Mouse (Mus musculus) kidney, adult 2 months (tissue): ENCODE measurements at regions not wholly inside any gene's neighbourhood (a gene's known extent, or its start where the extent isn't known, plus 50 kb on each side); places are given as distances from the start of the nearest gene placed in this dataset.

Experiments used
- CTCF ChIP-seq: fragments of 200-500 bp; conservative IDR thresholded peaks from 2 replicates; pipeline ENCODE4 v1.5.1; 2011; ENCODE audit warnings: low read depth, mild to moderate bottlenecking, control low read depth, low read length, moderate library complexity, mixed read lengths; ENCODE audit not compliant: insufficient read depth, insufficient read length
- POLR2A ChIP-seq: fragments of 200-500 bp; IDR thresholded peaks from one replicate; pipeline ENCODE4 v1.6.1; 2011; ENCODE audit warnings: low read depth, low read length, control low read depth

GRCm38 (mm10) chr13:31179407-31180001, 205.5 kb downstream of the Gm5447 start:
- TF ChIP-seq CTCF: no peak
- no peak for TF ChIP-seq POLR2A
